Mouse (Mus musculus) cerebellum, adult 11 months (tissue): Measurements from ENCODE around the gene Prkag2.

Source experiments
- DNase-seq: peaks from one replicate; pipeline ENCODE4 v3.0.0; 2022

Prkag2 gene

DNA sequence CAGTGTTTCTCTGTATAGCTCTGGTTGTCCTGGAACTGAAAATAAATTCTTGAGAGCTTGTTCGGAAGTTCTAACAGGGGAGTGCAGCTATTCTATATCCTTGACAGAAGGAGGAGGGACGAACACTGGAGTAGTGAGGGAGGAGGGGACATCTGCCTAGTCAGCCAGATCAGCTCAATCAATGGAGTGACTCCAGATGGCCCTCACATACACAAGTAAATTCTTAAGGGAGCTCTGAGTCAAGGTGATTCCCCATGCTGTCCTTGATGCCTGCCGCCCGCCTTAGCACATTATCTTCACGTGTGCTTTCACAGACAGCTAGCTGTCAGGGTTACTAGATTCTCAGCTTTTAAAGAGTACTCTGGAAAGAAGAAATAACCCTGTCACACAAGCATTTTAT lies 279.8 kb downstream of the Prkag2 start:
- DNase-seq = no peak

DNA sequence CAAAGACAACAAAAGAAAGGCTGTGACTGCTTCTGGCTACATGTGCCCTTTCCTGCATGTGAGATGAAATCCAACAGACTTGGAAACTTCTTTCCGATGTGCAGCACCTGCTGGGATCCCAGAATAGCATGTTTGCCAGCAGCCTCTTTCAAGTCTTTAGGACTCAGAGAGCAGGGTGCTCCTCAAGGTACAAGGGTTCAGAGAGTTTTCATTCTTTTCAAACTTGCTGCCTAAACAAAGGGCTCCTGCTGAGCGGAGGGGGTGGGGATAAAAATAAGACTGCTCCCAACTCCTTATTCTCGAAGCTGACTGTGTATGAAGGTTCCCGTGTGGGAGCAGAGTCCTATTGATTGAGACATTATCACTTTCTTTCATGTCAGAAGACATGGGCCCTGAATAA lies 283.3 kb downstream of the Prkag2 start:
- no peak for DNase-seq

DNA sequence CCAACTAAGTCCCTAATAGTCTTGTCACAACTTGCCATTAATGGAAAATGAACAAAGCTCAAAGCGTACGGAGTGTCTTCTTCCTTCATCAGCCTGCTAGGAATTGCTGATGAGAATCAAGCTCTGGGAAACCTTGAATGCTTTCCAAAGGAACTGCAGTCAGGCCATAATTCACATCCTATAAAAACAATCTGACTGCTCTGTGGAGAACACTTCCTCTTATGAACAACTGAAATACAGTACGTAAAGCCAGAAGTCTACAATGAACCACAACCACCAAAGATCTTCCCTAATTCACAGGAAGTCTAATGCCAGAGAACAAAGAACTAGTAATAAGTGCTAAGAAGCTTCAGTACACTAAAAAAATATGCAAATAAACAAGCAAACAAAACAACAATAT lies 286.5 kb downstream of the Prkag2 start:
- no peak for DNase-seq

DNA sequence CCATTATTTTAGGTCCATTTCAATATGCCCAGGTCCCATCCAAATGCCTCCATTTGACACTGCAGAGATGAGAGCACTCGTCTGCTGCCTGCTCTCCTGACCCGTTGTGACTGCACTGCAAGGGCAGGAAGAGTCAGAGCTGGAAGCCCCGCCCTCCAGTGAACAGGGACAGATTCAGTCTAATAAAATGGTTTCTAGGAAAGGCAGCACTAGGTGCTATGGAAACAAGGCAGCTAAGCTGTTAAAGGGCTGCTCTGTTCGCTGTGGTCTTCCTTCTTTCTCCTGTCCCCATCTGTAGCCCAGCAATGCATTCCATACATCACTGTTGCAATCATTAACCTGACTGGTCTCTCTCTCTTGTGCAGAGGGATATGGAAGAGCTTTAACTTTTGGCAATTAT lies 287.4 kb downstream of the Prkag2 start:
- no peak for DNase-seq
